Mouse (Mus musculus): ENCODE data around the gene Pde1c.

DNA sequence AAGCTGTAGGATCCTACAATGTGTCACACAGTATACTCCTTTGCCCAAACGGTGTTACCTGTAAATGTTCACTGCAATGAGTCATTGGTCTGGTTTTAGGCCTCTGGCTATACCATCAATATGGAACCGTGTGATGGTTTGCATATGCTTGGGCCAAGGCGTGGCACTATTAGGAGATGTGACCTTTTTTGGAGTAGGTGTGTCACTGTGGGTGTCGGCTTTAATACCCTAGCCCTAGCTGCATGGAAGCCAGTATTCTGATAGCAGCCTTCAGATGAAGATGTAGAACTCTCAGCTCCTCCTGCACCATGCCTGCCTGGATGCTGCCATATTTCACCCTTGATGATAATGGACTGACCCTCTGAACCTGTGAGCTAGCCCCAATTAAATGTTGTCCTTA, 304.4 kb downstream of the Pde1c start:
- TF ChIP-seq CTCF (IDR thresholded peaks at IDR 0.05; ENCODE audit: low read depth, low read length) (no peak), POLR2A (IDR thresholded peaks at IDR 0.05; ENCODE audit: extremely low read depth, insufficient read depth, low read length) (no peak)
